Mouse (Mus musculus): ENCODE measurements around the gene Slco4a1. TPM values are rescaled to one million over a fixed set of nuclear protein-coding genes. Genes with fewer than 3 reads are reported as not detected.

Slco4a1 gene
- polyA plus RNA-seq, 1 experiment from 2014 or later, result 0.26 TPM

GRCm38 (mm10) chr2:180445962-180446361, 10.1 kb upstream of the Slco4a1 start:
- Histone ChIP-seq H3K4me3 (no peak overlapping the region), H3K4me2 (no peak overlapping the region), H3K27ac (no peak overlapping the region), H3K27me3 (peaks cover 4% of the 10 kb centered on the region; the same call in 1 of the 2 replicates), H3K9me3 (replicated peaks) (no peaks in the 10 kb centered on the region), H3K4me1 (replicated peaks) (peaks cover 15% of the 10 kb centered on the region), H3K36me3 (no peaks in the 10 kb centered on the region), H3K9ac (no peak overlapping the region)
- ATAC-seq (replicated peaks; ENCODE audit: insufficient number of reproducible peaks, insufficient read depth, low FRiP score, low read depth), result no peak
- 81% methylated on average over 1 of the region's 1 CpGs for WGBS

GRCm38 (mm10) chr2:180449007-180449406, 7.0 kb upstream of the Slco4a1 start:
- 59% methylated on average over 5 of the region's 5 CpGs for WGBS
- no peaks in the 10 kb centered on the region for H3K4me1 ChIP-seq (replicated peaks)
- no peaks in the 10 kb centered on the region for H3K9me3 ChIP-seq (replicated peaks)
- ATAC-seq (replicated peaks; ENCODE audit: insufficient number of reproducible peaks, insufficient read depth, low FRiP score, low read depth), result no peak
- no peak overlapping the region for H3K27ac ChIP-seq
- no peak overlapping the region for H3K9ac ChIP-seq
- no peak overlapping the region for H3K4me3 ChIP-seq
- peaks cover 4% of the 10 kb centered on the region; the same call in 1 of the 2 replicates for H3K27me3 ChIP-seq
- H3K4me2 ChIP-seq, result no peak overlapping the region
- no peaks in the 10 kb centered on the region for H3K36me3 ChIP-seq

GRCm38 (mm10) chr2:180450529-180450928, 5.5 kb upstream of the Slco4a1 start:
- Histone ChIP-seq H3K36me3 (no peaks in the 10 kb centered on the region), H3K27me3 (peaks cover 4% of the 10 kb centered on the region; the same call in 1 of the 2 replicates), H3K4me1 (replicated peaks) (peaks cover under 1% of the 10 kb centered on the region), H3K4me3 (no peak overlapping the region), H3K9me3 (replicated peaks) (no peaks in the 10 kb centered on the region), H3K9ac (no peak overlapping the region), H3K27ac (no peak overlapping the region), H3K4me2 (no peak overlapping the region)
- no peak for ATAC-seq (replicated peaks; ENCODE audit: insufficient number of reproducible peaks, insufficient read depth, low FRiP score, low read depth)
- WGBS, result 76% methylated on average over 5 of the region's 5 CpGs

GRCm38 (mm10) chr2:180456705-180457104, 660 bp downstream of the Slco4a1 start:
- no peaks in the 10 kb centered on the region for H3K9me3 ChIP-seq (replicated peaks)
- WGBS, result 3% methylated on average over 28 of the region's 28 CpGs
- H3K27ac ChIP-seq, result no peak overlapping the region
- peak overlapping the region; percentile 87 for H3K4me2 ChIP-seq
- peak overlapping the region; percentile 55 for H3K4me3 ChIP-seq
- no peak for ATAC-seq (replicated peaks; ENCODE audit: insufficient number of reproducible peaks, insufficient read depth, low FRiP score, low read depth)
- H3K27me3 ChIP-seq, result peaks cover 29% of the 10 kb centered on the region
- peak overlapping the region; percentile 46; the same call in 1 of the 2 replicates for H3K9ac ChIP-seq
- H3K4me1 ChIP-seq (replicated peaks), result peaks cover 15% of the 10 kb centered on the region
- no peaks in the 10 kb centered on the region for H3K36me3 ChIP-seq

- Histone ChIP-seq H3K4me3 (no peak overlapping the region), H3K4me2 (no peak overlapping the region), H3K36me3 (no peaks in the 10 kb centered on the region), H3K4me1 (replicated peaks) (peaks cover 15% of the 10 kb centered on the region), H3K27me3 (peaks cover 29% of the 10 kb centered on the region), H3K9ac (no peak overlapping the region), H3K9me3 (replicated peaks) (no peaks in the 10 kb centered on the region), H3K27ac (no peak overlapping the region)
- WGBS, result 71% methylated on average over 2 of the region's 2 CpGs
- ATAC-seq (replicated peaks; ENCODE audit: insufficient number of reproducible peaks, insufficient read depth, low FRiP score, low read depth), result no peak
These were observed 1.6 kb downstream of the Slco4a1 start for GRCm38 (mm10) chr2:180457680-180458079.

GRCm38 (mm10) chr2:180459437-180459836, 3.4 kb downstream of the Slco4a1 start:
- Histone ChIP-seq H3K27me3 (peaks cover 29% of the 10 kb centered on the region), H3K9me3 (replicated peaks) (no peaks in the 10 kb centered on the region), H3K36me3 (no peaks in the 10 kb centered on the region), H3K27ac (no peak overlapping the region), H3K4me1 (replicated peaks) (peaks cover 15% of the 10 kb centered on the region), H3K4me2 (no peak overlapping the region), H3K4me3 (no peak overlapping the region), H3K9ac (no peak overlapping the region)
- WGBS, result 69% methylated on average over 4 of the region's 4 CpGs
- ATAC-seq (replicated peaks; ENCODE audit: insufficient number of reproducible peaks, insufficient read depth, low FRiP score, low read depth), result no peak

GRCm38 (mm10) chr2:180460801-180461200, 4.8 kb downstream of the Slco4a1 start:
- no peak overlapping the region for H3K9ac ChIP-seq
- H3K4me2 ChIP-seq, result no peak overlapping the region
- no peak overlapping the region for H3K4me3 ChIP-seq
- H3K4me1 ChIP-seq (replicated peaks), result peaks cover 11% of the 10 kb centered on the region
- peaks cover 27% of the 10 kb centered on the region for H3K27me3 ChIP-seq
- WGBS, result 57% methylated on average over 8 of the region's 8 CpGs
- no peaks in the 10 kb centered on the region for H3K9me3 ChIP-seq (replicated peaks)
- H3K36me3 ChIP-seq, result no peaks in the 10 kb centered on the region
- no peak overlapping the region for H3K27ac ChIP-seq
- no peak for ATAC-seq (replicated peaks; ENCODE audit: insufficient number of reproducible peaks, insufficient read depth, low FRiP score, low read depth)

GRCm38 (mm10) chr2:180462593-180462992, 6.5 kb downstream of the Slco4a1 start:
- Histone ChIP-seq H3K4me2 (no peak overlapping the region), H3K4me3 (no peak overlapping the region), H3K27ac (no peak overlapping the region), H3K27me3 (peaks cover 9% of the 10 kb centered on the region), H3K9me3 (replicated peaks) (no peaks in the 10 kb centered on the region), H3K4me1 (replicated peaks) (no peaks in the 10 kb centered on the region), H3K9ac (no peak overlapping the region), H3K36me3 (no peaks in the 10 kb centered on the region)
- 79% methylated on average over 8 of the region's 8 CpGs for WGBS
- ATAC-seq (replicated peaks; ENCODE audit: insufficient number of reproducible peaks, insufficient read depth, low FRiP score, low read depth), result no peak

- Histone ChIP-seq H3K27ac (no peak overlapping the region), H3K9ac (no peak overlapping the region), H3K27me3 (peaks cover 6% of the 10 kb centered on the region; the same call in 1 of the 2 replicates), H3K4me1 (replicated peaks) (0 out of 2 replicates have a peak, but pooled peaks cover 4% of the 10 kb centered on the region), H3K4me3 (no peak overlapping the region), H3K4me2 (no peak overlapping the region), H3K36me3 (no peaks in the 10 kb centered on the region), H3K9me3 (replicated peaks) (no peaks in the 10 kb centered on the region)
- WGBS, result 66% methylated on average over 7 of the region's 7 CpGs
- no peak for ATAC-seq (replicated peaks; ENCODE audit: insufficient number of reproducible peaks, insufficient read depth, low FRiP score, low read depth)
These were observed 10.5 kb downstream of the Slco4a1 start for GRCm38 (mm10) chr2:180466505-180466904.

GRCm38 (mm10) chr2:180468871-180469270, 12.8 kb downstream of the Slco4a1 start:
- 87% methylated on average over 8 of the region's 8 CpGs for WGBS
- no peaks in the 10 kb centered on the region for H3K36me3 ChIP-seq
- ATAC-seq (replicated peaks; ENCODE audit: insufficient number of reproducible peaks, insufficient read depth, low FRiP score, low read depth), result no peak
- peaks cover 11% of the 10 kb centered on the region; the same call in 1 of the 2 replicates for H3K4me1 ChIP-seq (replicated peaks)
- no peaks in the 10 kb centered on the region for H3K9me3 ChIP-seq (replicated peaks)
- no peak overlapping the region for H3K4me3 ChIP-seq
- H3K9ac ChIP-seq, result no peak overlapping the region
- no peak overlapping the region for H3K27ac ChIP-seq
- H3K27me3 ChIP-seq, result peaks cover 14% of the 10 kb centered on the region; the same call in 1 of the 2 replicates
- H3K4me2 ChIP-seq, result no peak overlapping the region

GRCm38 (mm10) chr2:180469768-180470167, 13.7 kb downstream of the Slco4a1 start:
- Histone ChIP-seq H3K27me3 (peaks cover 14% of the 10 kb centered on the region; the same call in 1 of the 2 replicates), H3K27ac (no peak overlapping the region), H3K36me3 (no peaks in the 10 kb centered on the region), H3K9me3 (replicated peaks) (no peaks in the 10 kb centered on the region), H3K4me1 (replicated peaks) (peaks cover 11% of the 10 kb centered on the region; the same call in 1 of the 2 replicates), H3K4me2 (no peak overlapping the region), H3K9ac (no peak overlapping the region), H3K4me3 (no peak overlapping the region)
- no peak for ATAC-seq (replicated peaks; ENCODE audit: insufficient number of reproducible peaks, insufficient read depth, low FRiP score, low read depth)
- WGBS, result 48% methylated on average over 9 of the region's 9 CpGs

- H3K4me2 ChIP-seq, result no peak overlapping the region
These were observed 16.4 kb downstream of the Slco4a1 start for GRCm38 (mm10) chr2:180472306-180473079.

More at GRCm38 (mm10) chr2:180472306-180473079, 16.4 kb downstream of the Slco4a1 start:
- 8% methylated on average over 21 of the region's 21 CpGs for WGBS
- peaks cover 14% of the 10 kb centered on the region; the same call in 1 of the 2 replicates for H3K27me3 ChIP-seq
- no peaks in the 10 kb centered on the region for H3K9me3 ChIP-seq (replicated peaks)
- no peaks in the 10 kb centered on the region for H3K36me3 ChIP-seq
- H3K4me3 ChIP-seq, result no peak overlapping the region
- ATAC-seq (replicated peaks; ENCODE audit: insufficient number of reproducible peaks, insufficient read depth, low FRiP score, low read depth), result no peak
- no peak overlapping the region for H3K27ac ChIP-seq
- H3K4me1 ChIP-seq (replicated peaks), result peaks cover 11% of the 10 kb centered on the region; the same call in 1 of the 2 replicates
- no peak overlapping the region for H3K9ac ChIP-seq

All from heart, embryonic 15.5 days (tissue).